Mouse (Mus musculus) heart, postnatal 0 days (tissue): Measurements from ENCODE around the gene Znrd1. TPM values are rescaled to one million over a fixed set of nuclear protein-coding genes. Genes with fewer than 3 reads are reported as not detected.

Experiments used
- ATAC-seq: fragments of 200-750 bp; cut with Nextera tagmentation; 2 replicates; pipeline ENCODE4 v1.8.0; 2017; ENCODE audit warnings: low read depth, moderate number of reproducible peaks, moderate library complexity; ENCODE audit not compliant: insufficient read depth
- DNase-seq: peaks from one replicate; pipeline ENCODE4 v3.0.0-alpha.2; 2016; ENCODE audit warnings: low spot score
- H3K27ac ChIP-seq: fragments of 300-500 bp; sonication (generic); 2 replicates; pipeline ENCODE4 v1.5.1; 2014; ENCODE audit warnings: low read depth, mild to moderate bottlenecking
- H3K27me3 ChIP-seq: fragments of 300-500 bp; sonication (generic); 2 replicates; pipeline ENCODE4 v1.6.1; 2014; ENCODE audit warnings: low read length, mixed read lengths; ENCODE audit not compliant: control insufficient read depth, insufficient read depth
- H3K36me3 ChIP-seq: fragments of 300-500 bp; sonication (generic); replicated peaks from 2 replicates; pipeline ENCODE4 v1.6.1; 2014; ENCODE audit warnings: low read length, mixed read lengths; ENCODE audit not compliant: control insufficient read depth, insufficient read depth
- H3K4me1 ChIP-seq: fragments of 300-500 bp; sonication (generic); 2 replicates; pipeline ENCODE4 v1.6.1; 2014; ENCODE audit warnings: antibody characterized with exemption; ENCODE audit not compliant: control insufficient read depth, insufficient read depth
- H3K4me2 ChIP-seq: fragments of 300-500 bp; sonication (generic); 2 replicates; pipeline ENCODE4 v1.6.1; 2014; ENCODE audit warnings: low read depth, mild to moderate bottlenecking, low read length, moderate library complexity
- H3K4me3 ChIP-seq: fragments of 300-500 bp; sonication (generic); 2 replicates; pipeline ENCODE4 v1.5.1; 2014; ENCODE audit warnings: low read depth, low read length
- H3K9ac ChIP-seq: fragments of 300-500 bp; sonication (generic); replicated peaks from 2 replicates; pipeline ENCODE4 v1.6.1; 2014; ENCODE audit warnings: low read depth, low read length, mixed read lengths
- H3K9me3 ChIP-seq: fragments of 300-500 bp; sonication (generic); replicated peaks from 2 replicates; pipeline ENCODE4 v1.6.1; 2016; ENCODE audit warnings: low read length; ENCODE audit not compliant: control insufficient read depth
- CTCF ChIP-seq: IDR thresholded peaks from 2 replicates; pipeline ENCODE4 v1.5.1; 2016; ENCODE audit warnings: antibody characterized with exemption, control low read depth, low read depth
- EP300 ChIP-seq: IDR thresholded peaks from 2 replicates; pipeline ENCODE4 v1.6.1; 2016; ENCODE audit warnings: antibody characterized with exemption, low read depth
- WGBS: fragments of 180-500 bp; shearing (Covaris S2); extraction: QIAGEN DNeasy Blood & Tissue Kit; methylation state at CpG from one replicate; pipeline ENCODE4 v1.1.7; 2014; 5-methylcytosine and 5-hydroxymethylcytosine counted together
- polyA plus RNA-seq: library from polyadenylated mRNA; unstranded; fragments of >200 nt; fragmentation: Nextera tagmentation; extraction: Ambion mirVana; gene quantifications from 2 replicates; pipeline ENCODE4 v1.2.1, GENCODE M21; 2015
- total RNA-seq: library from RNA; depleted of rRNA; stranded (reverse); fragments of >200 nt; gene quantifications from 2 replicates; pipeline ENCODE4 v1.2.3, GENCODE M21; 2014; ENCODE audit warnings: low replicate concordance

Gene Znrd1
- total and polyA plus RNA-seq, 2 experiments from 2014 or later: 13.4 to 33.6 TPM

DNA sequence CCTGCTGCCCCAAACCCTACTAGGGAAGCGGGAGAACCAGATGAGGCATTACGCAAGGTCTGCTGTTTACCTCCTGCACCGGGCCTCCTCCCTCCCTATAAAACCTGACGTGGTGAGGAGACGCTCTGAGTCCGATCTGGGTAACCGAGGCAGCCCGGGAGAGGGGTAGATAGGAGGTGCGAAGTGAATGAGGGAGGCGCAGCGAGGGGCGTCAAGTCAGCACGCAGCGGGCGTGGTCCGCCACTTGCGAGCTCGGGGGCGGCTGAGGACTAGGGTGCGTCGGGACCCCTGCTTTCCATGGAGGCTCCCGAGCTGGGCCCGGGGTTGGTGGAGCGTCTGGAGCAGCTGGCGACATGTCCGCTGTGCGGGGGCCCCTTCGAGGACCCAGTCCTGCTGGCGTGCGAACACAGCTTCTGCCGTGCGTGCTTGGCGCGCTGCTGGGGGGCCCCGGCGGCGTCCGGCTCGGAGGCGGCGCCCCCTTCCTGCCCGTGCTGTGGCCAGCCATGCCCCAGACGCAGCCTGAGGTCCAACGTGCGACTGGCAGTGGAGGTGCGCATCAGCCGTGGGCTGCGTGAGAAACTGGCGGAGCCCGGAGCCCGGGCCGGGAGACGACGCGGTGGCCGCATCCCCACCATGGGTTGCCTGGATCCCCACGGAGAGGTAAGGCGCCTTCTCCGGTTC, 15.4 kb downstream of the Znrd1 start, which contains the start of gene Rnf39:
Gene Rnf39 (plus strand): TSS at position 128 of the 681 bp plus-strand sequence.
- ATAC-seq (peak; percentile 3; the same call in 1 of the 2 replicates), DNase-seq (no peak)
- H3K4me3 ChIP-seq: peak within 1 kb of the TSS; percentile 39
- no peaks in the 10 kb centered on the region for H3K9me3 ChIP-seq
- H3K36me3 ChIP-seq: no peaks in the 10 kb centered on the region
- no peak for TF ChIP-seq EP300
- no peak for TF ChIP-seq CTCF
- peaks cover 21% of the 10 kb centered on the region for H3K4me1 ChIP-seq
- H3K4me2 ChIP-seq: peak within 1 kb of the TSS; percentile 56
- no peak within 1 kb of the TSS for H3K9ac ChIP-seq
- peaks cover 67% of the 10 kb centered on the region for H3K27me3 ChIP-seq
- H3K27ac ChIP-seq: no peak within 1 kb of the TSS
- 2% methylated on average over 55 of the region's 59 CpGs for WGBS

- Histone ChIP-seq H3K9ac (no peak overlapping the region), H3K4me3 (peak overlapping the region; percentile 39), H3K4me2 (peak overlapping the region; percentile 56), H3K9me3 (no peaks in the 10 kb centered on the region), H3K27me3 (peaks cover 67% of the 10 kb centered on the region), H3K36me3 (no peaks in the 10 kb centered on the region), H3K27ac (no peak overlapping the region), H3K4me1 (peaks cover 19% of the 10 kb centered on the region)
- ATAC-seq (peak; percentile 56), DNase-seq (no peak)
- 23% methylated on average over 10 of the region's 10 CpGs for WGBS
- no peak for TF ChIP-seq CTCF
- no peak for TF ChIP-seq EP300
Observed at GRCm38 (mm10) chr17:36942391-36942790, 16.0 kb downstream of the Znrd1 start.

DNA sequence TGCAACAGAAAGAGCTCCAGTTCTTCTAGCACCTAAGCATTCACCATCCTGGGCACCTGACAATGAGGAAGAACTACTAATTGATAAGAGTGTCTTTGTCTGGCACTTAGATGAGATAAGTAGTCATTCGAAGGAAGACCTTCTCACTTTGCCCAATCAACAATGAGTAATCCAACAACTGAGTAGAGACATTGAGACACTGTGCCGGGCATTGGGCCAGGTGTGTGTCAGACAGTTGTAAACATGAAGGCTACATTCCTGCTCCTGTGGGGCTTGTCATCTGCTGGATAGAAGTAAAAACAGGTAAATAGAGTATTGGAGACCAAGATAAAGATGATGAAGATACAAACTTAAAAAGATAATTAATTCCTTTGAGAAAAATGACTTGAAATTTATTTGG, 20.3 kb downstream of the Znrd1 start:
- WGBS: 51% methylated on average over 2 of the region's 2 CpGs
- ATAC-seq: no peak
- Histone ChIP-seq H3K4me3 (no peak overlapping the region), H3K27me3 (peaks cover 38% of the 10 kb centered on the region), H3K27ac (no peak overlapping the region), H3K4me2 (no peak overlapping the region), H3K36me3 (no peaks in the 10 kb centered on the region), H3K9me3 (no peaks in the 10 kb centered on the region), H3K4me1 (peaks cover 9% of the 10 kb centered on the region; the same call in 1 of the 2 replicates), H3K9ac (no peak overlapping the region)
- no peak for TF ChIP-seq EP300
- DNase-seq: no peak

DNA sequence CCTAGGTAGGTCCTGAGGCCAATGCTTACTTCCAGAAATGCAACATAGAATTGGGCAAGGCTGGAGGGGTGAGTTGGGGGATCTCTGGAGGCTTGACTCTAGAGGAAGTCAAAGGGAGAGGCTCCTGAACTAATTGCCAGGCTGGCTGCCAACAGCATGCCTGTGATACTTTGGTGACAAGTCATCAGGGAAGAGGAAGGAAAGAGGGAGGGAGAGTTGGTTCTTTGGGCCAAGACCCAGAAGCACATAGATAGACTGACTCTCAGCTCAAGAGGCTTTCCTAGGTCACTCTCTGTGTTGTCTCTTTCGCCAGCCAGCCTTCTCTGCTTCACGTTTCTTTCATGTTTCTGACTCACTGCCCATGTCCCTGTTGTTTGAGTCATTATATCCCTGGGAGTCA, 26.6 kb downstream of the Znrd1 start:
- TF ChIP-seq EP300 (0 out of 2 replicates have a peak, but pooled peaks have one; percentile 22), CTCF (no peak)
- peak; percentile 72 for ATAC-seq
- WGBS: 9% methylated on average over 2 of the region's 2 CpGs

GRCm38 (mm10) chr17:36931130-36931529, 27.2 kb downstream of the Znrd1 start:
- H3K27me3 ChIP-seq: 0 out of 2 replicates have a peak, but pooled peaks cover 4% of the 10 kb centered on the region
- no peak for ATAC-seq
- no peaks in the 10 kb centered on the region for H3K36me3 ChIP-seq
- DNase-seq: no peak
- no peaks in the 10 kb centered on the region for H3K9me3 ChIP-seq
- H3K4me3 ChIP-seq: no peak overlapping the region
- WGBS: 77% methylated on average over 4 of the region's 4 CpGs
- no peak overlapping the region for H3K27ac ChIP-seq
- no peak overlapping the region for H3K4me2 ChIP-seq
- no peak overlapping the region for H3K9ac ChIP-seq
- TF ChIP-seq CTCF (no peak), EP300 (no peak)
- H3K4me1 ChIP-seq: 0 out of 2 replicates have a peak, but pooled peaks cover 13% of the 10 kb centered on the region

More for the DNA sequence above, 26.6 kb downstream of the Znrd1 start:
- DNase-seq: peak; percentile 65
- H3K9ac ChIP-seq: no peak overlapping the region
- no peak overlapping the region for H3K4me3 ChIP-seq
- H3K4me1 ChIP-seq: 0 out of 2 replicates have a peak, but pooled peaks cover 13% of the 10 kb centered on the region
- no peaks in the 10 kb centered on the region for H3K9me3 ChIP-seq
- H3K27me3 ChIP-seq: 0 out of 2 replicates have a peak, but pooled peaks cover 7% of the 10 kb centered on the region
- H3K4me2 ChIP-seq: no peak overlapping the region
- H3K27ac ChIP-seq: no peak overlapping the region
- H3K36me3 ChIP-seq: no peaks in the 10 kb centered on the region
